Mouse (Mus musculus) G1E-ER4 (cell line): ENCODE measurements around the gene Hoga1. TPM values are rescaled to one million over a fixed set of nuclear protein-coding genes. Genes with fewer than 3 reads are reported as not detected.

Experiments
- GATA1 ChIP-seq: IDR thresholded peaks from one replicate; pipeline ENCODE4 v1.8.0; 2012; ENCODE audit warnings: low read length, inconsistent platforms
- polyA plus RNA-seq: library from polyadenylated mRNA; stranded (reverse); fragments of >175 nt; gene quantifications from 2 replicates; pipeline ENCODE4 v1.2.3, GENCODE M21; 2012

Gene Hoga1
- polyA plus RNA-seq, 1 experiment = not detected

GRCm38 (mm10) chr19:42016251-42016650, 29.2 kb upstream of the Hoga1 start:
- no peak for TF ChIP-seq GATA1

DNA sequence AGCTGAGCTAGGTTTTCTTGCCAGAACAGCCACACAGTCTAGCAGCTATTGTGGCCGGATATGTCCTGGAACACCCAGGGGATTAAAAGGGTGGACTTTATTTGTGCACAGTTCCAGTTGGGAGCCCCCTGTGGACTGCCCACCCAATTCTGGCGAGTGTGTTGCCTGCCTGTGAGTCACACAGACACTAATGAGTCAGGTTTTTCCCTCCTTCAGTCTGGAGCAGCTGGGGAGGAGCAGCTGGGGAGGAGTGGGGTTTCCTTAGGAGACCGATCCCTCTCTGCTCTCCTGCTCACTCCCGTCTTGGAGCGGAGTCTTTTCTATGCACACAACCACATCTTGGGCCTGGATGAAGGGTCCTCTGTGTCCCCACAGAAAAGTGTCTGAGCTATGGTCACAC, 28.6 kb upstream of the Hoga1 start:
- no peak for TF ChIP-seq GATA1

GRCm38 (mm10) chr19:42017399-42018247, 27.8 kb upstream of the Hoga1 start:
- no peak for TF ChIP-seq GATA1

- no peak for TF ChIP-seq GATA1
Measured at GRCm38 (mm10) chr19:42019011-42019522, 26.3 kb upstream of the Hoga1 start.

DNA sequence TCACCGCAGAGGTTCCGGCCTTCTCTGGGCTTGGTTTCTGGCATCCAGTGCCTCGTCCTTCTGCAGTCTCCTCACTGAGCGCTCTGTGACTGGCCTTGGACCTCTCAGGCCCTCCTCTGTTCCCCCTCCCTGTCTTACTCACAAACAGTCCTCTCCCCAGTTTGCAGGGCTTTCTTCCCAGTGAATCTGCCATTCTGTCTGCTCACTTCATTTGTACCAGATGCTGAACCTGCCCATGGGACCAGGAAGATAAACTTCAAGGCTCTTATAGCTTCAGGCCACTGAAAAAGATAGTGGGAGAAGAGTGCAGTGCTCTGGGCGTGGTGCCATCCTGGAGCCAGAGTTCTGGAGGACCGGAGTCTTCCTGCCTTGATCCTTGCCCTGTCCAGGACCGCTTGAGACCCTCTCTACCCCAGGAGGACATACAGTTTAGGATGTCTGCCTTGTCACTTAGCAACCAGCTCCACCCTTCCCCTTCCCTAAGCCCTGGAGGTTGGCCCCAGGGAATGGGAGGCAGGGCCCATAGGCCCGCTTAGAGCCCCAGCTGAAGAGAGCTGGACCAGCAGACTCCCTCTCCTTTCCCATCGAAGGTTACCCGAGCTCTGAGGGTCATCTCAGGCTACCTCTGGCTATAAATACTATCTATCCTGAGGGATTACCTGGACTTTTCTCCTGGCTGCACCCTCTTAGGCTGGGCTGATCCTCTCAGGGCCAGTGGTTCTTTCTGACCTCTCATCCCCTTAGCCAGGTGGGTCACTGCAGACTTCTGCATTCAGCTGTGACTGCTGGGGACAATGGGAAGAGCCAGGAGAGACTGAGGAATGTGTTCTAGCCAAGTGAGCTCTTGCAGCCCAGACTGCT, 23.5 kb upstream of the Hoga1 start:
- no peak for TF ChIP-seq GATA1

- no peak for TF ChIP-seq GATA1
Measured at GRCm38 (mm10) chr19:42022542-42022848, 22.9 kb upstream of the Hoga1 start.

GRCm38 (mm10) chr19:42026158-42026557, 19.3 kb upstream of the Hoga1 start:
- no peak for TF ChIP-seq GATA1

GRCm38 (mm10) chr19:42031112-42031511, 14.3 kb upstream of the Hoga1 start:
- no peak for TF ChIP-seq GATA1

DNA sequence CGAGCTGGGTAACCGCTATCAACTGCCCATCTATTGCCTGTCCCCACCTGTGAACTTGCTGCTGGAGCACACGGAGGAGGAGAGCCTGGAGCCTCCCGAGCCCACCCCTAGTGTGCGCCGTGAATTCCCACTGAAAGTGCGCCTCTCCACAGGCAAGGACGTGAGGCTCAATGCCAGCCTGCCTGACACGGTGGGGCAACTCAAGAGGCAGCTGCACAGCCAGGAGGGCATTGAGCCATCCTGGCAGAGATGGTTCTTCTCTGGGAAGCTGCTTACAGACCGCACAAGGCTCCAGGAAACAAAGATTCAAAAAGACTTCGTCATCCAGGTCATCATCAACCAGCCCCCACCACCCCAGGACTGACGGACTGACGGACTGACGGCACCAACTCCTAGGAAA, 11.8 kb upstream of the Hoga1 start:
- TF ChIP-seq GATA1 = no peak

DNA sequence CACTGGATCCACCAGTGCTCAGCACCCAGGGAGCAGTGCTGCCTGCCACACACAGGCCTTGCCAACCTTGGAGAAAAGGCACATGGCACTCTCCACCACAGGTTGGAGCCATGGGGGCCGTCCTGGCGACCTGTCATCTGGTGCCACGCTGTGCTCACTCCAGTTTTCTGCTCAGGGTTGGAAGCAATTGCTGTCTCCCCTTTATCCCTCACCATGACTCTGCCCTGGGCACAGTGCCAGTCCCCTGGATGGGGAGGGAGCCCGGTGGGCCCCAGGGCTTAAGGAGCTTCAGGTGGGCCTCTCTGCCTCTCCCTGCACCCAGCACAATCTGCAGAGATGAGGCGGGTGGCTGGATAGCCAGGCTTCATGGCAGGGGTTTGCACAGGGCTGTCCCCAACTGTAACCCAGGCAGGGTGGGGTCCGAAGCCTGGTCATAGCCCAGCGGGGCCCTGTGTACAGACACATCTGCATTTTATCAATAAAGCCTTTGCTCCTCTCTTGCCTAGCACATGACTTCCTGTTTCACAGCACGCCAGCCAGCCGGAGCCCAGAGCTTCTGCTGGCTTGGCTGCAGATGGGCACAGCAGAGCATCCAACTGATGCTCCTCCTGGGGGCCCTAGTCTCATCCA, 11.1 kb upstream of the Hoga1 start:
- no peak for TF ChIP-seq GATA1

- no peak for TF ChIP-seq GATA1
Measured at GRCm38 (mm10) chr19:42034881-42035455, 10.4 kb upstream of the Hoga1 start.

DNA sequence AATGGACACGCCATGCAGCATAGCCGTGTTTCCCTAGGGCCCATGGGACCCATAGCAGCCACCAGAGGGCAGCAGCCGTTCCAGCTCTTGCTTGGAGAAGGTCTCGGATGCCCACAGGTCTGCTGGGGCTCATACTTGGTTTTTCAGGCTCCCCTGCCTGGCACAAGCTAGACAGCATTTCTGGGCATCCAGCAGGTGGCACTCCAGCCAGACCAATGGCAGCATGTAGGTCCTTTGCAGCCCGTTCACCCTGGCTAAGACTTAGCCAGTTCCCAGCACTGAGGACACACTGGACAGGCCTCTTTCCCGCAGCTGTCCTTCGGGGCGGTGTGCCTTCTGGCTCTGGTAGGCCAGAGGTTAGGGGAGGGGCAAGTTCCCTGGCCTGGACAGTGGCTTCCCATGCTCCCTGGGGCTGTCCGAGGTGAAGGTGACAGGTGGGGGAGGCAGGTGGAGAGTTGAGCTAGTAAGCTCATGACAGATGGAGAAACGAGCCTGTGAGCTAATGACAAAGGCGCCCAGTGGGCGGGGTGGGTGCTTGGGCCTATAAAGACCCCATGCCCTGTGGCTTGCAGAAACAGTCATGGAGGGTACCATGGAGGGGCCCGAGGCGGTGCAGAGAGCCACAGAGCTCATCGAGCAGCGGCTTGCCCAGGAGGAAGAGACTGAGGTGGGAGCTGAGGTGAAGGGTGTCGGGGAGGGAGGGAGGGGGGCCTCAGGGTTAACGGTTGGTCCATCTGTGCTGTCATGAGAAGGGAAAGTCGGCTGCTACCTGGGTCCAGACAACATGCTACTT, 9.8 kb upstream of the Hoga1 start, which contains the start of gene Ankrd2:
Ankrd2 (plus strand) TSS at position 545 of the 793 bp plus-strand sequence.
- no peak for TF ChIP-seq GATA1

DNA sequence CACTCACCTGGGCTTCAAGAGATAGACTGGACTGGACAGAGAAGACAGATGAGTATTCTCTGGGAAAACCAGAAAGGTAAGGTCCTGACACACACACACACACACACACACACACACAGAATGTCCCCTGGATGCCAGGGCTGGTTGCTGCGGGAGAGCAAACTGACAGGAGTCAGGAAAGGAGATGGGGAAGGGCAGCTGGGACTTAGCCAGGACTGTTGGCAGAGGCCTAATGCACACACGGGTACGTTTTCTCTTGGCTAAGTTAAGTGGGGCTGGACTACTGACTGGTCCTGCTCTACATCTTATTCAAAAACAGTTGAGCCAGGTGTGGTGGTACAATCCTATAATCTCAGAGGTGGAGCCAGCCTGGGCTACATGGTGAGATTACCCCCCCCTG, 9.1 kb upstream of the Hoga1 start:
- no peak for TF ChIP-seq GATA1

DNA sequence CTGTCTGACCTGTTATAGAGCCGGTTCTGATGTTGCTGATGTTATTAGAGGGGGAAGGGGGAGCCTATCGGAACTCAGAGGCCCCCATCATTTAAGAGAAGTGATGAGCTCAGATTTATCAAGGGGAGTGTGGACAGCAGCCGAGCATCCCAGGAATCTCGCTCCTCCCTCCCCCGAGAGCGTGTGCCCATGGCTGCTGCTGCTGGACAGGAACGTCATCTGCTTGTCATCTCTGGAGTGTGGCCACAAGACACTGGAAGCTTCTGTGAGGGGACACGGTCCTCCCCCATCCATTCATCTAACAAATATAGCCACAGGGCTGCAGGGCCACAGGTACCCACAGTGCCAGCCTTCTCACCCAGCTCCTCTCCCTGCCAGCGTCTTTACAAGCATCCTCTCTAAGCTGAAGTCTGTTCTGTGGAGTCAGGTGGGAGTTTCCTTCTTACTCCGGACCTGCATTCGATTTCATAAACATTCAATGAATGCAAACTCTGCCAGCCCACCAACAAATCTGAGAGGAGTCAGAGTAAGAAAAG, 8.2 kb upstream of the Hoga1 start:
- no peak for TF ChIP-seq GATA1
